Mouse (Mus musculus): ENCODE measurements around the gene Tyk2. TPM values are rescaled to one million over a fixed set of nuclear protein-coding genes. Genes with fewer than 3 reads are reported as not detected.
A peak's percentile ranks its signal among the peaks of the same experiment; 100 is the strongest.

Tyk2 gene
- total RNA-seq, 2 experiments from 2014 or later: 8.2 to 9.6 TPM

- intact Hi-C loops (cut with DNase I): no loop called here
- DNase-seq: no peak
Observed at GRCm38 (mm10) chr9:21074173-21074572, 56.9 kb downstream of the Tyk2 start.

GRCm38 (mm10) chr9:21073044-21073840 lies 57.8 kb downstream of the Tyk2 start, which contains the start of the genes Gm49373 and Fdx1l:
Gm49373 (minus strand) TSS chr9:21073096.
Fdx1l (minus strand) TSS chr9:21073614.
- intact Hi-C loops (cut with DNase I): loop anchor here (2.0 kb wide), 1 partner anchor 64 kb away; no protein-coding TSS in a partner anchor
- peak; percentile 86 to 87 for DNase-seq

GRCm38 (mm10) chr9:21072641-21073040 lies 58.4 kb downstream of the Tyk2 start:
- intact Hi-C loops (cut with DNase I): loop anchor here (2.0 kb wide), 1 partner anchor 64 kb away; no protein-coding TSS in a partner anchor
- no peak for DNase-seq

DNA sequence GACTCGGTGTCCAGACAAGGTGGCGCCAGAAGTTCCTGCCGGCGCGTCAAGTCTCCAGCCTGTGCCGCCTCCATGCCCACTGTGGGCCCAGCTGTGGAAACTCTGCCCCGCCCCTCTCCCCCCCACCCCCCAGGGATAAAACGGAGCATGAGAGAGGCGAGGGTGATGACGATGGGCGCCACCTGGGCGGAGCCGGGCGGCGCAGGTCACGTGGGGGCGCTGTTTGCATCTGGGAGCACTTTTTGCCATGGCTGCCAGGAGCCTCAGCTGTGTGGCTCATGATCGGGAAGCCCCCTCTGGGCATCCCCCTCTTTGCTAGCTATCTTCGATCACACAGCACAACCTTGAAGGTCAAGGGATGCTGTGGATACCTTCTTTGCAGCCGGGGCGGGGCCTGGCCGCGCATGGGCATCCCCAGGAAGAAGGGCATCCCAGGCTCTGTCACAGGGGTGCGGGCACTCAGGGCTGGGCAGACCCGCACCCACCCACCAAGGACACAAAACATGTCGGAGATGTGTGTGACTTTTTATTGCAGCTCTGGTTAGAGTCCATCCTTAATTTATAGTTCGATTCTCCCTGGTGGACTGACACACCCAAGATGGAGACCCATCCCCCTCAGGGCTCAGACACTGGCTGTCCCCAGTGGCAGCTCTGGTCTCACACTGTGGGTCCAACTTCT lies 63.9 kb downstream of the Tyk2 start, which contains the start of gene Zglp1:
Gene Zglp1 (minus strand): TSS at position 88 of the 679 bp plus-strand sequence.
- intact Hi-C loops (cut with DNase I): no loop called here
- no peak for DNase-seq

DNA sequence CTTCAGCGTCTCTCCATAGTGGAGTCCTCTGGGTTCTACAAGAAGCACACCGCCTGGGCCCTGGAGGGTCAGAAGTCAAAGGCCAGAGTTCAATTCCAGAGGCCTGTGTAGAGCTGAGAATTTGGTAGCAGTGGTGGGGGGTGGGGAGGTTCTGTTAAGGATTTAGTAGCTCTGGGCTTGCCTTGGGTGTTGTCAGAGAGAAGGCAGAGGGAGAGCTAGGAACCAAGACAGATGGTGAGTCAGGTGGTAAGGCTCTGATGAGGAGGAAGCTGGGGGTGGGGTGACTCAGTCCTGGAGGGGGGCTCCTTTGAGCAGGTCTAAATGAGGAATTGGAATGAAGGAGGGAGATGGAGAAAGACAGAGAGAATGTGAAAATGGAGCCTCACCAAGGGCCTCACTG lies 68.1 kb downstream of the Tyk2 start:
- DNase-seq: no peak
- intact Hi-C loops (cut with DNase I): no loop called here

Small RNA genes lying within 50 kb of the gene (microRNA-seq; reads per million reads assigned to microRNA genes)
- 0 reads per million in 2 experiments for gene Mir7082 (ENCODE audit: borderline number of aligned reads in 2 of 2)

Other genes starting within 250 kb of the Tyk2 start
- 1 to 10 TPM; 5.8 to 8.7 TPM for gene Ppan, start 243.1 kb downstream of the Tyk2 start, total RNA-seq (2021)
- gene Eif3g, start 232.6 kb downstream of the Tyk2 start, total RNA-seq (2021): 100 to 1,000 TPM; 104 to 117 TPM
- 10 to 100 TPM; 13.0 to 13.6 TPM for gene Dnmt1, start 171.4 kb downstream of the Tyk2 start, total RNA-seq (2021)
- 1 to 10 TPM; 3.9 to 5.1 TPM for gene S1pr2, start 154.5 kb downstream of the Tyk2 start, total RNA-seq (2021)
- gene Mrpl4, start 128.5 kb downstream of the Tyk2 start, total RNA-seq (2021): 100 to 1,000 TPM; 139 to 148 TPM
- gene Icam1, start 115.3 kb downstream of the Tyk2 start, total RNA-seq (2021): 1 to 10 TPM; 8.5 to 9.9 TPM
- 1 to 10 TPM in 1 of 2 experiments, under 1 TPM in 1; 0.65 to 1.1 TPM for gene Icam4, start 101.9 kb downstream of the Tyk2 start, total RNA-seq (2021)
- not detected for gene Icam5, start 99.2 kb downstream of the Tyk2 start, total RNA-seq (2021)
- gene Zglp1, start 64.2 kb downstream of the Tyk2 start, total RNA-seq (2021): not detected
- under 1 TPM; 0.17 to 0.33 TPM for gene Gm49373, start 58.1 kb downstream of the Tyk2 start, total RNA-seq (2021)
- gene Fdx1l, start 57.6 kb downstream of the Tyk2 start, total RNA-seq (2021): 10 to 100 TPM; 34.7 to 38.7 TPM
- 1 to 10 TPM in 1 of 2 experiments, under 1 TPM in 1; 0.51 to 1.9 TPM for gene Gm38431, start 39.2 kb downstream of the Tyk2 start, total RNA-seq (2021)
- 10 to 100 TPM; 25.1 to 27.7 TPM for gene Raver1, start 39.2 kb downstream of the Tyk2 start, total RNA-seq (2021)
- 100 to 1,000 TPM; 157 to 165 TPM for gene Cdc37, start 18.7 kb upstream of the Tyk2 start, total RNA-seq (2021)
- gene Pde4a, start 34.5 kb upstream of the Tyk2 start, total RNA-seq (2021): 10 to 100 TPM; 45.9 to 52.0 TPM
- 10 to 100 TPM; 41.9 to 43.1 TPM for gene Keap1, start 108.1 kb upstream of the Tyk2 start, total RNA-seq (2021)
- 1 to 10 TPM in 1 of 2 experiments, under 1 TPM in 1; 0.69 to 1.1 TPM for gene S1pr5, start 117.2 kb upstream of the Tyk2 start, total RNA-seq (2021)
- 10 to 100 TPM; 78.0 to 99.6 TPM for gene Atg4d, start 134.1 kb upstream of the Tyk2 start, total RNA-seq (2021)
- 10 to 100 TPM; 16.5 to 18.0 TPM for gene Kri1, start 156.7 kb upstream of the Tyk2 start, total RNA-seq (2021)
- 10 to 100 TPM; 15.9 to 18.4 TPM for gene Cdkn2d, start 160.2 kb upstream of the Tyk2 start, total RNA-seq (2021)
- gene Ap1m2, start 181.1 kb upstream of the Tyk2 start, total RNA-seq (2021): not detected
- 100 to 1,000 TPM; 118 to 124 TPM for gene Slc44a2, start 189.5 kb upstream of the Tyk2 start, total RNA-seq (2021)
- gene Ilf3, start 236.6 kb upstream of the Tyk2 start, total RNA-seq (2021): 10 to 100 TPM; 28.9 to 29.0 TPM

All from heart, postnatal 36 days (tissue).